Mouse (Mus musculus): ENCODE data around the gene Gm5244. TPM values are rescaled to one million over a fixed set of nuclear protein-coding genes. Genes with fewer than 3 reads are reported as not detected.

Gm5244 gene
- total RNA-seq (2021), result not detected
- long read RNA-seq, experiment 1, result 0 reads
- long read RNA-seq, experiment 2, result 0 reads

GRCm38 (mm10) chr19:12846382-12846781 lies at the start of gene Gm5244:
Gm5244 (plus strand) TSS chr19:12846682.
- DNase-seq, result no peak

GRCm38 (mm10) chr19:12797071-12797470 lies 49.4 kb upstream of the Gm5244 start:
- DNase-seq, result peak; percentile 32

GRCm38 (mm10) chr19:12798404-12798803 lies 48.1 kb upstream of the Gm5244 start:
- no peak for DNase-seq

- no peak for DNase-seq
Observed at GRCm38 (mm10) chr19:12799081-12799480, 47.4 kb upstream of the Gm5244 start.

GRCm38 (mm10) chr19:12800621-12801020 lies 45.9 kb upstream of the Gm5244 start:
- no peak for DNase-seq

GRCm38 (mm10) chr19:12801046-12801445 lies 45.4 kb upstream of the Gm5244 start:
- no peak for DNase-seq

GRCm38 (mm10) chr19:12802830-12803229 lies 43.7 kb upstream of the Gm5244 start:
- DNase-seq, result no peak

GRCm38 (mm10) chr19:12804237-12804636 lies 42.2 kb upstream of the Gm5244 start:
- no peak for DNase-seq

GRCm38 (mm10) chr19:12805730-12806129 lies 40.8 kb upstream of the Gm5244 start:
- DNase-seq, result no peak

GRCm38 (mm10) chr19:12806214-12806613 lies 40.3 kb upstream of the Gm5244 start:
- DNase-seq, result no peak

- no peak for DNase-seq
Observed at GRCm38 (mm10) chr19:12812644-12813364, 33.7 kb upstream of the Gm5244 start.

- DNase-seq, result no peak
Observed at GRCm38 (mm10) chr19:12813883-12814282, 32.6 kb upstream of the Gm5244 start.

- no peak for DNase-seq
Observed at GRCm38 (mm10) chr19:12818507-12818906, 28.0 kb upstream of the Gm5244 start.

GRCm38 (mm10) chr19:12820383-12820782 lies 26.1 kb upstream of the Gm5244 start:
- DNase-seq, result peak; percentile 33

- no peak for DNase-seq
Observed at GRCm38 (mm10) chr19:12824549-12824948, 21.9 kb upstream of the Gm5244 start.

GRCm38 (mm10) chr19:12830823-12831430 lies 15.6 kb upstream of the Gm5244 start:
- DNase-seq, result no peak

- no peak for DNase-seq
Observed at GRCm38 (mm10) chr19:12831559-12831958, 14.9 kb upstream of the Gm5244 start.

GRCm38 (mm10) chr19:12833625-12834024 lies 12.9 kb upstream of the Gm5244 start:
- DNase-seq, result no peak

GRCm38 (mm10) chr19:12838507-12838906 lies 8.0 kb upstream of the Gm5244 start:
- no peak for DNase-seq

GRCm38 (mm10) chr19:12856983-12857382 lies 10.5 kb downstream of the Gm5244 start, which contains the start of gene Olfr1444:
Olfr1444 (plus strand) TSS chr19:12857283.
- DNase-seq, result no peak

- DNase-seq, result no peak
Observed at GRCm38 (mm10) chr19:12883555-12883954, 37.1 kb downstream of the Gm5244 start, which contains the start of gene Olfr1445. Olfr1445 (plus strand) TSS chr19:12883855.

GRCm38 (mm10) chr19:12893424-12893823 lies 46.9 kb downstream of the Gm5244 start, which contains the start of gene Olfr1446:
Olfr1446 (minus strand) TSS chr19:12893524.
- no peak for DNase-seq

Data from adrenal gland, postnatal 10 days (tissue).